Mouse (Mus musculus) megakaryocyte, embryonic 14.5 days (primary cell): ENCODE measurements around the gene Foxp4.

Experiments
- FLI1 ChIP-seq: IDR thresholded peaks from 2 replicates; pipeline ENCODE4 v1.6.1; 2012; ENCODE audit warnings: low read length, inconsistent platforms, mixed read lengths
- GATA1 ChIP-seq: IDR thresholded peaks from 3 replicates; pipeline ENCODE4 v1.6.1; 2012; ENCODE audit warnings: mixed read lengths, low read length, inconsistent platforms, borderline replicate concordance

DNA sequence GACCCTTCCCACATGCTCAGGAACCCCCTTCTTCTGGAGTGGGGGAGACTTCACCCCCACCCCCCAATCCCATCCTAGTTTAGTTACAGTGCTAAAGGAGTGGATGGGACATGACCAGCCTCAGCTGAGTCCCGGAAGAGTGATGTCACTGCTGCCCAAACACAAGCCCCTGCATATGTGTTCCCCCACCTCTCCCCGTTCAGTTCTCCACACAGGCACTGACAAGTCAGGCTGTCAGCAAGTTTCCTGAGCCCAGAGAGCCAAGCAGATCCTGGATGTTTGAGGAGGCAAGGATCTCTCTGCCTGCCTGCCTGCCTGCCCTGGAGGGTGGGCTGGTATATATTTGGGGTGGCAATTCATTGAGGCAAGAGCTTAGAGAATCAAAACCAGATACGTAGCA lies 45.2 kb downstream of the Foxp4 start:
- TF ChIP-seq GATA1, result no peak
- no peak for TF ChIP-seq FLI1
